Mouse (Mus musculus): Measurements from ENCODE around the gene Hsd17b6.
"Not testable (repeated sequence)": the region's sequence is repeated elsewhere in the genome, so short reads cannot be mapped to it uniquely, and the experiment has no call there.

The Hsd17b6 gene

GRCm38 (mm10) chr10:128007446-128007845 lies at the start of gene Hsd17b6:
TSS of gene Hsd17b6 (minus strand) at chr10:128007611.
- DNase-seq (ENCODE audit: low spot score) = no peak

DNA sequence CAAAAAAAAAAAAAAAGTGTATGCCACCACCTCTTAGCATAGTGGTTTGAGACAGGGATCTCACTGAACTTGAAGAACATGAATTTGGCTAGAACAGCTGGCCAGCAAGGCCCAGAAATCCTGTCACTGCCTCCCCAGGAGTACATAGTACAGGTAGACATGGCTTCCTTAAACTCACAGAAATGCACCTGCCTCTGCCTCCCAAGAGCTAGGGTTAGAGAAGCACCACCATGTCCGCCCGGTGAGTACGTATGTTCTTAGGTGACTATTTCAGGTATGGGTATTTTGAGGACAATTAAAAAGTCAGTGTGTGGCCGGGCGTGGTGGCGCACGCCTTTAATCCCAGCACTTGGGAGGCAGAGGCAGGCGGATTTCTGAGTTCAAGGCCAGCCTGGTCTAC lies 45.6 kb upstream of the Hsd17b6 start:
- DNase-seq (ENCODE audit: low spot score) = no peak

DNA sequence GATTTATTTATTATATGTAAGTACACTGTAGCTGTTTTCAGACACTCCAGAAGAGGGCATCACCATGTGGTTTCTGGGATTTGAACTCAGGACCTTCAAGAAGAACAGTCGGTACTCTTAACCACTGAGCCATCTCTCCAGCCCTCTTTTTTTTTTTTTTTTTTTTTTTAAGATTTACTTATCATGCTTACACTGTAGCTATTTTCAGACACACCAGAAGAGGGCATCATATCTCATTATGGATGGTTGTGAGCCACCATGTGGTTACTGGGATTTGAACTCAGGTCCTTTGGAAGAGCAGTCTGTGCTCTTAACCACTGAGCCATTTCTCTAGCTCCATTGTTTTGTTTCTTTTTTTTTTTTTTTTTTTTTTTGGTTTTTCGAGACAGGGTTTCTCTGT lies 44.7 kb upstream of the Hsd17b6 start:
- DNase-seq (ENCODE audit: low spot score) = not testable (repeated sequence)

DNA sequence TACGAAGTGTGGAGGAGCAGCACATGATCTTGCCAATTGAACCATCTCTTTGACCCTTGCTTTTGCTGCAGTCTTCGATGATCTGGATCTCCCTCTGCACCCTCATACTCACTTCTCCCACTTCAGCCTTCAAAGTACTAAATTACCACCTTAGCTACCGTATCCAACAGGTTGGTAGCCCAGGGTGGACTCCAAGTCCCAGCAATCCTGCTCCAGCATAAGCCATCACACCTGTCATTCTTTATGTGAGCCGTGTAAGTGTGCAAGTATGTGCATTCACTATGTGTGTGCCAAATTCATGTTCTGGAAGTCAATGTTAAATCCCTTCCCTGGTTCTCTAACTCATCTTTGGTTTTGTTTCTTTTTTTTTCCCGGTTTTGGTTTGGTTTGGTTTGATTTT lies 44.2 kb upstream of the Hsd17b6 start:
- no peak for DNase-seq (ENCODE audit: low spot score)

DNA sequence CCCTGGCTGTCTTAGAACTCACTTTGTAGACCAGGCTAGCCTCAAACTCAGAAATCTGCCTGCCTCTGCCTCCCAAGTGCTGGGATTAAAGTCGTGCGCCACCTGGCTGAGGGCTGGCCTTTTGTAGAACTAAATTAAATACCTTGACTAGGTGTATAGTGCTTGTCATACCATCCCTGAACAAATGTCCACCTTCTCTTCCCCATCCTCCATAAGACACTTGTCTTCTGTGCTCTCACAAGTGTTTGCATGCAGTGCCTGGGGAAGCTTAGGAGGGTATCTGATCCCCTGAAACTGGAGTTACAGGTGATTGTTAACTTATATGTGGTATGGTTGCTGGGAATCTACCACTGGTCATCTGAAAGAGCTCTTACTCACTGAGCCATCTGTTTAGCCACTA lies 42.9 kb upstream of the Hsd17b6 start:
- DNase-seq (ENCODE audit: low spot score) = no peak

GRCm38 (mm10) chr10:128049741-128050140 lies 42.3 kb upstream of the Hsd17b6 start:
- no peak for DNase-seq (ENCODE audit: low spot score)

DNA sequence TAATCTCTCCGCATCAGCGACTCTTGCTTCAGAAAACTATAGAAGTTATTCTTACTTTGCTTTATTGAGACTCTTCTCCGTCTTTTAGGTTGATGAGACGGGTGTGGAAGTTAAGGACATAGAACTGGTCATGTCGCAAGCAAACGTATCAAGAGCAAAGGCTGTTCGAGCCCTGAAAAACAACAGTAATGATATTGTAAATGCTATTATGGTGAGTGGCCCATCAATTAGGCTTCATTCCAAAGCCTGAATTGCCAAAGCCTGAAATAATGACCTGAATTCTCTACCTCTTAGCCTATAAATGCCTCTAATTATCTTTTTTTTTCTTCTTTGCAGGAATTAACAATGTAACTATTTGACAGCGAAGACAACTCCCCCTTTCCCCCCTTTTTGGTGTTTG lies 40.7 kb upstream of the Hsd17b6 start:
- DNase-seq (ENCODE audit: low spot score) = no peak

- no peak for DNase-seq (ENCODE audit: low spot score)
These were observed 35.8 kb upstream of the Hsd17b6 start for GRCm38 (mm10) chr10:128043041-128043835.

DNA sequence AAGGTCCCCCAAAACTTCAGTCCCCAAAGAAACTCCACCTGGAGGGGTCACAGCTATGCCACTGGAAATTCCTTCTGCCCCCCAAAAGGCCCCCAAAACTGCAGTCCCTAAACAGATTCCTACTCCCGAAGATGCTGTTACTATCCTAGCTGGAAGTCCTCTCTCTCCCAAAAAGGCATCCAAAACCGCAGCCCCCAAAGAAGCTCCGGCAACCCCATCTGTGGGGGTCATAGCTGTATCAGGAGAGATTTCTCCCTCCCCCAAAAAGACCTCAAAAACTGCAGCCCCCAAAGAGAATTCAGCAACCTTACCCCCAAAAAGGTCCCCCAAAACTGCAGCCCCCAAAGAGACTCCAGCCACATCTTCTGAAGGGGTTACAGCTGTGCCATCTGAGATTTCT lies 35.1 kb upstream of the Hsd17b6 start:
- no peak for DNase-seq (ENCODE audit: low spot score)

DNA sequence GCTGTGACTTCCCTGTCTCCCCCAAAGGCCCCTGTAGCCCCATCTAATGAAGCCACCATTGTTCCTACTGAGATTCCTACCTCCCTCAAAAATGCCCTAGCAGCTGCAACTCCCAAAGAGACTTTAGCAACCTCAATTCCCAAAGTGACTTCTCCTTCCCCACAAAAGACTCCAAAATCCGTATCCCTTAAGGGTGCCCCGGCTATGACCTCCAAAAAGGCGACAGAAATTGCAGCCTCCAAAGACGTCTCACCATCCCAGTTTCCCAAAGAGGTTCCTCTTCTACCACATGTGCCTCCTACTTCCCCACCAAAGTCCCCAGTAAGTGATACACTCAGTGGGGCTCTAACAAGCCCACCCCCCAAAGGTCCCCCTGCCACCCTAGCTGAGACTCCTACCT lies 34.2 kb upstream of the Hsd17b6 start:
- no peak for DNase-seq (ENCODE audit: low spot score)

DNA sequence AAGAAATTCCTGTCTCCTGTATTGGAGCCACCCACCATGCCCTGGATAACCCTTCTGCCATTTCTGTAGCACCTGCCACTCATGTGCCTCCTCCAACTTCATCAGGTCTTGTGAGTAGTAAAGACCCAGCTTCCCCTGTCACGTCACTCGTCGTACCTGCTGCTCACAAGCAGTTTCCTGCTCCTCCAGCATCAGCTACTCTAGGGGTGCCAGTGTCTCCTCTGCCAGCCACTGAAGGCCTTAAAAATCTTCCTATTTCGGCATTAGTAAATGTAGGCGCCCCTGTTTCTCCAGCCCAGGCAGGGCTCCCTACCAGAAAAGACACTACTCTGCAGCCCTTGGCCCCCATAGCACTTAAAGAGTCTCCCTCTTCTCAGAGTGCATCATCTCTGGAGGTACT lies 32.9 kb upstream of the Hsd17b6 start:
- DNase-seq (ENCODE audit: low spot score) = no peak

GRCm38 (mm10) chr10:128039858-128040257 lies 32.4 kb upstream of the Hsd17b6 start:
- no peak for DNase-seq (ENCODE audit: low spot score)

GRCm38 (mm10) chr10:128039167-128039566 lies 31.8 kb upstream of the Hsd17b6 start:
- DNase-seq (ENCODE audit: low spot score) = no peak

DNA sequence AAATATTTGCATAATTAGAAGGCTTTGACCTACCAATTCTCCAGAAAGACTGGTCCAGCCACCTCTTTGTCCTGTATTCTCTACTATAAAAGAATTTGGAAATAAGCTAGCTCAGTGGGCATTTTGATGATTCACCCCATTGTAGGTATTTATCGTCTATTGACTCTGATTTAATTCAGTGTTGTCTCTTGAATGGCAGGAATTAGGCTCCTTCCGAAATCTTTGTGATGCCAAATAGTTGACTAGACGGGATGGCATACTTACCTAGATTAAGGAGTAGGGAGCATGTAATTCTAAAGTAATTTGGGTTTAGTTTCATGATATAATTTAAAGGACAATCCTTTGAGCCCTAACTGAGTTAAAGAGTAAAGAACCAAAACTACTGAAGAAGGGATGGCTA lies 30.5 kb upstream of the Hsd17b6 start:
- no peak for DNase-seq (ENCODE audit: low spot score)

GRCm38 (mm10) chr10:128036746-128037425 lies 29.5 kb upstream of the Hsd17b6 start:
- DNase-seq (ENCODE audit: low spot score) = peak; percentile 20

DNA sequence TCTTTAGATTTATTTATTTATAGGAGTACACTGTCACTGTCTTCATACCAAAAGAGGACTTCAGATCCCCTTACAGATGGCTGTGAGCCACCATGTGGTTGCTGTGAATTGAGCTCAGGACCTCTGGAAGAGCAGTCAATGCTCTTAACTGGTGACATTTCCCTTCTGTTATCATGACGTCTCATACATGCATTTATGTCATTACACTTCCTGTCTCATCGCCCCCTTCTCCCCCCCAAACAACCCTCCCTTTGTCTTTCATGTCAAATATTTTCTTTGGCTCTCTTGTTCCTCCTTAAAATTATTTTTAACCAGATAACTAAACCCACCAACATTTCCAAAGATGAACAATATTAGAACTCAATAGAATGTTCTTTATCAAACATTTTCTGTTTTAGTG lies 23.4 kb upstream of the Hsd17b6 start:
- DNase-seq (ENCODE audit: low spot score) = no peak

DNA sequence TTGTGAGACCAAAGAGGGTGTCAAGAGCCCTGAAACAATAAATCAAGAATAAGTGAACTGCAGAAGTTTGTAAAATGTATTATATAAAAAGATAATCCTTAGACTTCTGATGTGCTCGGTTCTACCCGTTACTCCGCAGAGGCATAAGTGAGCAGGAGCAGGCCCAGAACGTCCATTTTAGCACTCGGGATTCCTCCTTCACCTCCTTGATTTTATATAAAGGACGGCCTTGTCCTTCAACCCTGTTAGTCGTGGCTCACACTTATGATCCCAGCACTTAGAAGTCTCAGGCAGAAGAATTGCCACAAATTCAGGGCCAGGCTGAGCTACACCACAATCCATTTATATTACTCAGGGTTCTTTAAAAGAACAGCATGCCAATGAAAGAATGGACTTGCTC lies 22.5 kb upstream of the Hsd17b6 start:
- DNase-seq (ENCODE audit: low spot score) = no peak

DNA sequence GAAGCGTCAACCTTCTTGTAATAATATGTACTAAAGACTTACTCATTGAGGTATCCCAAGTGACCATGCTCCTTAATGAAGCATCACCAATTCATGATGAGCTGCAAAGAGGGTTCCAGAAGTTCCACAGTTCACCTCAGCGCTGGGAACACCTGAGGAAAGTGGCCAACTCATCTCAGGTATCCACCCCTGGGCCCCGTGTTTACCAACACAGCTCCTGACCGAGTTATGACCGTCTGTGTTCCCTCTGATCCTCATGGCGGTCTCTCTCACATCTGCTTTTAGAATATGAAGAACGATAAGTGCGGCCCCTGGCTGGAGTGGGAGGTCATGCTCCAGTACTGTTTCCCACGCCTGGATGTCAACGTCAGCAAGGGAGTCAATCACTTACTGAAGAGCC lies 16.1 kb upstream of the Hsd17b6 start:
- no peak for DNase-seq (ENCODE audit: low spot score)

- no peak for DNase-seq (ENCODE audit: low spot score)
These were observed 14.8 kb upstream of the Hsd17b6 start for GRCm38 (mm10) chr10:128022196-128022595.

- DNase-seq (ENCODE audit: low spot score) = peak; percentile 58
These were observed 7.9 kb upstream of the Hsd17b6 start, which contains the start of gene Prim1 for GRCm38 (mm10) chr10:128015068-128015934. TSS of gene Prim1 (plus strand) at chr10:128015168.

DNA sequence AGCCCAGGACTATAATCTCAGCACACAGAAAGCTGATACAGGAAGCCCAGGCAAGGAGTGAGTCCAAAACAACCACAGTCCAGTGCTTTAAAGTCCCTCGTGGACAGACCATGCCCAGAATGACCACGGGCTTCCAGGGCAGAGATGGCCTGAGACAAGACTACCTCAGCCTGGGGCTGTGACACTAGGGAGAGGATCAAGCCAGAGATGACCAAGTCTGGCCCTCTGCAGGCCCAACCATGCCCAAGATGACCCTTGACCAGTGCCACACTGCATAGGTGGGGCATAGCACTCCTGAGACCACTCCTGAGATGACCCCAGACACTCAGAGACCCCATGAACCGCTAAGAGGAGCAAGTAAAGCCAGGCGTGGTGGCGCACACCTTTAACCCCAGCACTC lies 2.3 kb upstream of the Hsd17b6 start:
- DNase-seq (ENCODE audit: low spot score) = no peak

- DNase-seq (ENCODE audit: low spot score) = peak; percentile 8
These were observed 937 bp upstream of the Hsd17b6 start for GRCm38 (mm10) chr10:128008207-128008889.
